Mouse (Mus musculus) lung, postnatal 0 days (tissue): ENCODE results near the gene Cdk5r2.

Experiments
- CTCF ChIP-seq: IDR thresholded peaks from 2 replicates; pipeline ENCODE4 v1.5.1; 2016; ENCODE audit warnings: antibody characterized with exemption, mild to moderate bottlenecking
- EP300 ChIP-seq: IDR thresholded peaks from 2 replicates; pipeline ENCODE4 v1.6.1; 2016; ENCODE audit warnings: antibody characterized with exemption, mild to moderate bottlenecking, control low read depth

DNA sequence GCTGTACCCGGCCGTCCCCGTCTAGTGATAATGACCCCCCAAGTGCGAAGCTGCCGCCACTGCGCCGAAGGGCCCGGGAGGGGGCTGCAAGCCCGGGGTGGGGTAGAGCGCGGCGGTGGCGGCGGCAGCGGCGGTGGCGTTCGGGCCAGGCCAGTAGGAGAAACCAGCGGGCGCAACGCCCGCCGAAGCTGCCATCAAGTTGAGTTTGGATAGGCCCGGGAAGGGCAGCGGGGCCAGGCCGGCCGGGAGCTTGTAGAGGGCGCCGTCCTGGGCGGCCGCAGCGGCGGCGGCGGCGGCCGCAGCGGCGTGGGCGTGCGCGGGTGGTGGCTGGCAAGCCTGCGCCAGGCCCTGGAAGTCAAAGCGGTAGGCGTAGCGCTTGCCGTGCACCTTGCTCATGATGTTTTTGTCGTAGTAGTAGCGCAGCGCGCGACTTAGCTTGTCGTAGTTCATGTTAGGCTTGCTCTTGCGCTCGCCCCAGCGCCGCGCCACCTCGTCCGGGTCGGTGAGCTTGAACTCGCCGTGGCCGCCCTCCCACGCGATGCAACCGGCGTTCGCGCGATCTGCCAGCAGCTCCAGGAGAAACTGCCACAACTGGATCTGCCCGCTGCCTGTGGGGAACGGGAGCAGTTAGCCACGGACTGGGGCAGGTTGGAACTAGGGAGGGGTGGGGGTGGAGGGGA is 27.5 kb downstream of the Cdk5r2 start:
- TF ChIP-seq CTCF (no peak), EP300 (no peak)
